Mouse (Mus musculus) left cerebral cortex, postnatal 36 days (tissue): ENCODE data around the gene Rims1. TPM values are rescaled to one million over a fixed set of nuclear protein-coding genes. Genes with fewer than 3 reads are reported as not detected.

ENCODE experiments used
- DNase-seq, 2 experiments: peaks; one replicate each; pipeline ENCODE4 v3.0.0; 2021 to 2022; ENCODE audit warnings: low spot score in 2 of 2, mixed read lengths in 1 of 2
- intact Hi-C: fragments of 180-260 bp; cut with DNase I; formaldehyde crosslinking; loops from one replicate; pipeline ENCODE4 v1.15.1; 2025
- total RNA-seq, 2 experiments: library from RNA; stranded (reverse); gene quantifications; 2 replicates each; pipeline ENCODE4 v1.2.3; 2021

The Rims1 gene
- total RNA-seq, 2 experiments from 2014 or later: 406 to 441 TPM

GRCm38 (mm10) chr1:22466597-22466996, 339.2 kb downstream of the Rims1 start:
- intact Hi-C loops: no loop called here
- DNase-seq: no peak

GRCm38 (mm10) chr1:22424020-22424419, 381.8 kb downstream of the Rims1 start:
- no peak for DNase-seq
- intact Hi-C loops: no loop called here

DNA sequence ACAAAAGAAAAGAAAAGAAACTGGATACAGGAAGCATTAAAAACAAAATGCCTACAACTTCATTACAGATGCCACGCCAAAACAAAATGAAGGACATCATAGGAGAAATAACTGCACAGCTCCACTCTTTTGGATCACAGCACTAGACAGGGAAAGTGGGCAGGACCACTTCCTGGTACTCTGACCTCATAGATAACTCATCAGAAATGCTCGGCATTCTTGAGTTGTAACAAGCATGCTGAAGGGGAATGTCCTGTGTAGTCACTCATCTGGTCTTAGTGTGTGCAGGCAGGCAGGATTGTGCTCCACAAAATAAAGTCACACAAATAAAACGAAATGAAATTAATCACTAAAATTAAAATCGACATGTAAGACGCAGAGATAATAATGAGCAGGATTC, 383.7 kb downstream of the Rims1 start:
- no peak for DNase-seq
- intact Hi-C loops: no loop called here

GRCm38 (mm10) chr1:22410173-22410572, 395.6 kb downstream of the Rims1 start:
- DNase-seq: no peak
- intact Hi-C loops: no loop called here

- no peak for DNase-seq
- intact Hi-C loops: no loop called here
Measured at GRCm38 (mm10) chr1:22386361-22386760, 419.4 kb downstream of the Rims1 start.

GRCm38 (mm10) chr1:22377652-22378051, 428.1 kb downstream of the Rims1 start:
- intact Hi-C loops: no loop called here
- no peak for DNase-seq

DNA sequence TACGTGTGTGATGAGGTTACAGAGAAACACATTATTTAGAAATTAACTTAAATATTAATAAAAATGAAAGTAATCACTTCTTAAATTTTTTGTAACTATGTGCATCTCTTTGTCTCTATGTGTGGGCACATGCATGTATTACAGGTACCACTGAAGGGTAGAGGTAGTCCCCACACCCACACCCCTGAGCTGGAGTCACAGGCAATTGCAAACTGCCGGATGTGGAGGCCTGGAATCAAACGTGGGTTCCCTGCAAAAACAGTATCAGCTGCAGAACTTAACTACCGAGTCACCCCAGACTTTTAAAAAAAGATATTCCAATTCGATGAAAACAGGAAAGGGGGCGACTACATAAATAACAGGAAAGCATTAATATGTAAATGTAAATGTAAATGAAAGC, 428.7 kb downstream of the Rims1 start:
- DNase-seq: no peak
- intact Hi-C loops: no loop called here

DNA sequence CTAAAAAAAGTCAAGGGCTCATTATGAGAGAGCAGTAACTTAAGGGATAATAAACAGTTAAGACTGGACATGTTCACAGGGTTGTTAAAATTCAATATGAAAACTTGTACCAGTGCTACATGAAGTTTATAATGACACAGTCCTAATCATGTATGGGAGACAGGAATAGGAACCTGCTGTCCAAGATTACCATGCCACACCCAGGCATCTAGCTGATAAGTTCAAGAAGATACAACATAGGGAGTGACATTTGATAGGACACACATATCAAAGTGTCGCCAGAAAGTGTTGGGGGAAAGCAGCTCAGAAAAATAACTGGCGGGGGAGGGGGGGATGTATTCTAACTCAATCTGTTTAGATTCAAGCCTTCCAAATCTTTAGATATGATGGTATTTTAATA, 449.6 kb downstream of the Rims1 start:
- intact Hi-C loops: no loop called here
- DNase-seq: no peak

DNA sequence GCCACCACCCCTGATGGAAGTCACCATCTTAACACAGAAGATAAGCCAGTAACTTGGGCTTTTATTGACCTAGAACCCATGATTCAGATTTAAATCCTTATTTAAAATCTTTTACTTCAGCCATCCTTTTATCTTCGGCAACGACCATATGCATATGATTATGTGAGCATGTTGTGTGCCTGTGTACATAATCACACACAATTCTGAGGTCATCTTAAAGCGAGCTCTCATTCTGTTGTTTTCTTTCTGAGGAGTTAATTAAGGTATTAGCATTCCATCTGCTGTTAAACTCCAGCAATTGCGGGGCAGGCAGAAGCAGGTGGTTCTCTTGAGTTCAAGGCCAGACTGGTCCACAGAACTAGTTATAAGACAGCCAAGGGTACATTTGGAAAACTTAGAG, 452.1 kb downstream of the Rims1 start:
- no peak for DNase-seq
- intact Hi-C loops: no loop called here

- DNase-seq: no peak
- intact Hi-C loops: no loop called here
Measured at GRCm38 (mm10) chr1:22338914-22339313, 466.9 kb downstream of the Rims1 start.

GRCm38 (mm10) chr1:22320941-22321676, 484.7 kb downstream of the Rims1 start:
- DNase-seq: no peak
- intact Hi-C loops: no loop called here

DNA sequence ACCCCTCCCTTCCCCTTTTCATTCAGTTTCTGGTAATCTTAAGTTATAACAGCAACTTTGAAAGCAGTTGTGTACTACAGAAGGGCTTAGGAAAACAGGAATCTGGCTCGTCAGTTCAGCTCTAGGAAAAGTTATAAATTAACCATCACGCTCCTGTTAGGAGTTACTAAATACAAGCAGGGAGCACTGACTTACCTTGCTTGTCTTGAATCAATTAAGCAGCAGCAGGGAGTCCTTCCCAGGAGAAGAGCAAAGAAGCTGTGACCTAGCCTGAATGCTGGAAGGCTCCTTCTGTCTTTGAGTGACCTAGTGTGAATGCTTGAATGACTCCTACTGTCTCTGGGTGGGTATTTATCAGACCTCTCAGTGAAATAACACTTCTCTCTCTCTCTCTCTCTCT, 490.3 kb downstream of the Rims1 start:
- intact Hi-C loops: no loop called here
- DNase-seq: no peak

DNA sequence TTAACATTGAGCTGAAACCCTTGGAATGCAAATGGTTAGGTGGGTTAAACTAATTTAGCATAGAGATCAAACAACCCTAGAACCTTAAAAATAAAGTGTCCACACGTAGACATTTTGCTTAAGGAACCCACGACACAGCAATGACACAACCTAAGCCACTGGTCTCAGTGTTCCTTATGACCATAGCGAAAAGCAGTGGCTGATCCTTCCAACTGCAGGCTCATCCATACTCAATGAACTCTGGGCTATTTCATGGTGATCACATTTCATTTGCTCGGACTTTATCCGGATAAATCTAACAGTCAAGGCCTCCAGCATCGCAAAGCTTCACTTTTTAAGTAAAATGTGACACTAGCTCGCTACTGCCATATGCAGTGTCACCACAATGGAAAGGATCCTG, 494.3 kb downstream of the Rims1 start:
- no peak for DNase-seq
- intact Hi-C loops: no loop called here

- intact Hi-C loops: no loop called here
- no peak for DNase-seq
Measured at GRCm38 (mm10) chr1:22306519-22306918, 499.3 kb downstream of the Rims1 start.

DNA sequence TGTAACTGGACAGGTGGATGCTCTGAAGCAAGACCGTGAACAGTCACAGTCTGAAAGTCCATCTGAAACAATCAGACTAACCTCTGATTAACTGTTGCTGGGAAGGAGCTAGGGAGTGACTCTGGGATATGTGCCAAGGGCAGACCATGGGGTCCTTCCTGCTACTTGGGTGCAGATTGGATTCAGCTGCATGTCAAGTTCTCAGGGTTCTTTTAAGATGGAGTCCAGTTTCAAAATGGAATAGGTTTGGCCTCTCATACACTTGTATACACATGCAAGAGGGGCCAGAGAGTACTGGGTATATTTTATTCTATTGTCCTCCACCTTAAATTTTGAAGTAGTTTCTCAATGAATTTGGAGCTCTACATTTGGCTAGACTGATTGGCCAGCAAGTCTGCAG, 499.9 kb downstream of the Rims1 start:
- DNase-seq: no peak
- intact Hi-C loops: no loop called here

- intact Hi-C loops: no loop called here
Measured at GRCm38 (mm10) chr1:22293953-22294352, 511.8 kb downstream of the Rims1 start.

DNA sequence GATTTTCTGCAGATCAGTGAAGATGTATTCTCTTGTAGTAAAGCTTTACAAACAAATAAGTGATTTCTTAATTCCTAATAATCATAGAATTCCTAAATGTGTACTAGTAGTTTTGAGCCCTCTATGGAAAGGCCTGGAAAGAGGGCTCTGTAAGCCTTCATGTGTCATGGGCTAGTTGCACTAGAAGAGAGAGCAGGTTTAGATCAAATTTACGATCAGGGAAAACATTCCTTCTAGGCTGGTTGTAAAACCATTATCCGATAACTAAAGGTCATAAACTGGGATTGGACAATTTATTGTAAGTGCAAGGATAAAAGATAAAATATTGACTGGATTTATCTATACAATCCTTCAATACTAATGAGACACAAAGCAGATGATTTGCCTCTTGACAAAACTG, 512.5 kb downstream of the Rims1 start:
- intact Hi-C loops: no loop called here
- DNase-seq: no peak

More at GRCm38 (mm10) chr1:22293953-22294352, 511.8 kb downstream of the Rims1 start:
- DNase-seq: no peak

GRCm38 (mm10) chr1:22286807-22287206, 519.0 kb downstream of the Rims1 start:
- DNase-seq: no peak
- intact Hi-C loops: no loop called here

DNA sequence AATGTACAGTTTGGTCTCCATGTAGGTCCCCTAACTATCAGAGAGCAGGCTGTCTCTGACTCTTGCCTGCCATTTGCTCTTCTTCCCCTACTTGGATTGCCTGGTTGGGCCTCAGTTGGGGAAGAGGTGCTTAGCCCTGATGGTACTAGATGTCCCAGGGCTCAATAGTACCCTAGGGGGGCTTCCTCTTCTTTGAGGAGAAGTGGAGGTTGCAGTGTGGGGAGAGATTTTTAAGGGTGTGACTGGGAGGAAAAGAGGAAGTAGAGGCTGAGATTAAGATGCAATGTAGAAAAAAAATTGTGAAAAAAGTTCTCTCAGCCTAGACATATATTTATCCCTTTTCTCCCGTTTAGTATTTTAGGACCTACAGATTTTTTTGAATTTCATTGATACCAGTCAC, 525.8 kb downstream of the Rims1 start:
- DNase-seq: no peak
- intact Hi-C loops: no loop called here

GRCm38 (mm10) chr1:22274081-22274480, 531.7 kb downstream of the Rims1 start:
- DNase-seq: no peak
- intact Hi-C loops: no loop called here

- DNase-seq: no peak
- intact Hi-C loops: no loop called here
Measured at GRCm38 (mm10) chr1:22270131-22270530, 535.7 kb downstream of the Rims1 start.
